Mouse (Mus musculus): ENCODE data around the gene Tcaim. TPM values are rescaled to one million over a fixed set of nuclear protein-coding genes. Genes with fewer than 3 reads are reported as not detected.

Gene Tcaim
- polyA plus RNA-seq (2017; shearing (Covaris generic)), result 17.1 TPM

GRCm38 (mm10) chr9:122805053-122805844, at the start of gene Tcaim:
Tcaim (plus strand) TSS chr9:122805539.

GRCm38 (mm10) chr9:122843760-122844159, 38.4 kb downstream of the Tcaim start, which contains the start of gene Gm35549:
Gm35549 (minus strand) TSS chr9:122844035.

GRCm38 (mm10) chr9:122865697-122866166, 60.4 kb downstream of the Tcaim start, which contains the start of gene Zfp445:
Zfp445 (minus strand) TSS chr9:122866006.

GRCm38 (mm10) chr9:122885385-122885784, 80.0 kb downstream of the Tcaim start, which contains the start of gene Zkscan7:
Zkscan7 (plus strand) TSS chr9:122885685.

Other genes with a start within 250 kb of the Tcaim start
- gene Topaz1, start 58.2 kb upstream of the Tcaim start, polyA plus RNA-seq (2017; shearing (Covaris generic)), result not detected
- gene Gm35549, start 38.5 kb downstream of the Tcaim start, polyA plus RNA-seq (2017; shearing (Covaris generic)), result 2.1 TPM
- gene Zfp445, start 60.5 kb downstream of the Tcaim start, polyA plus RNA-seq (2017; shearing (Covaris generic)), result 64.9 TPM
- gene Zkscan7, start 80.1 kb downstream of the Tcaim start, polyA plus RNA-seq (2017; shearing (Covaris generic)), result 6.6 TPM
- gene Zfp105, start 117.5 kb downstream of the Tcaim start, polyA plus RNA-seq (2017; shearing (Covaris generic)), result 0.12 TPM
- 31.6 TPM for gene 1110059G10Rik, start 145.5 kb downstream of the Tcaim start, polyA plus RNA-seq (2017; shearing (Covaris generic))
- gene Kif15, start 145.5 kb downstream of the Tcaim start, polyA plus RNA-seq (2017; shearing (Covaris generic)), result 3.4 TPM
- gene Tmem42, start 215.8 kb downstream of the Tcaim start, polyA plus RNA-seq (2017; shearing (Covaris generic)), result 32.5 TPM
- gene Tgm4, start 229.2 kb downstream of the Tcaim start, polyA plus RNA-seq (2017; shearing (Covaris generic)), result 1.2 TPM

Measured in CD4-positive, CD25-positive, alpha-beta regulatory T cell (primary cell).